Mouse (Mus musculus) testis, adult 2 months (tissue): ENCODE results near the gene Csad.

Source experiments
- CTCF ChIP-seq: fragments of 200-500 bp; IDR thresholded peaks from 2 replicates; pipeline ENCODE4 v1.5.1; 2012; ENCODE audit warnings: low read depth, mild to moderate bottlenecking, inconsistent platforms, low read length, moderate library complexity; ENCODE audit not compliant: control insufficient read depth, insufficient read depth, insufficient replicate concordance
- POLR2A ChIP-seq: fragments of 200-500 bp; IDR thresholded peaks from 2 replicates; pipeline ENCODE4 v1.6.1; 2012; ENCODE audit warnings: low read depth, mild to moderate bottlenecking, inconsistent platforms, low read length, moderate library complexity; ENCODE audit not compliant: control insufficient read depth

DNA sequence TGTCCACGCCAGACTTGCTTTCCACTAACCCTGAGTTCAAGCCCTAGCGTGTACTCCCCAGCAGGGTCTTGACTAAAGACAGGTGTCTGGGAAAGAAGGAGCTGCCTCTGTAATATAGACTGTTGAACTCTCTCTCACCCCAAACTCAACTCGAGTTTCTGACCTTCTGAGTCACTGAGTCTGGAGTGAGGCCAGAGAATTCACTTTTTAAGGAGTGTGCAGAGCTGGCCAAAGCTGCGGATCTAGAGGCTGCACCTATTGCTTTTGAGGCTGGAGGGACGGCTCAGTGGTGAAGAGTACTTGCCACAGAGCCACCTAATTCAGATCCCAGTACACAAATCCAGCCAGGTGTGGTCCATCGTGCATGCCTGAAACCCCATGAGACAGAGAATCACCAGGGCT, 36.9 kb downstream of the Csad start:
- TF ChIP-seq CTCF (no peak), POLR2A (no peak)
